Mouse (Mus musculus): ENCODE measurements around the gene Lix1l.

- no peak for TF ChIP-seq CTCF (IDR thresholded peaks at IDR 0.05; ENCODE audit: insufficient read depth, low read length)
- TF ChIP-seq POLR2A (IDR thresholded peaks at IDR 0.05; ENCODE audit: borderline replicate concordance, extremely low read depth, low read depth, low read length): no peak
Measured at GRCm38 (mm10) chr3:96647365-96647764, 46.4 kb downstream of the Lix1l start.

Data from lung, adult 2 months (tissue).